Mouse (Mus musculus): ENCODE measurements around the gene D5Ertd579e.

D5Ertd579e gene

DNA sequence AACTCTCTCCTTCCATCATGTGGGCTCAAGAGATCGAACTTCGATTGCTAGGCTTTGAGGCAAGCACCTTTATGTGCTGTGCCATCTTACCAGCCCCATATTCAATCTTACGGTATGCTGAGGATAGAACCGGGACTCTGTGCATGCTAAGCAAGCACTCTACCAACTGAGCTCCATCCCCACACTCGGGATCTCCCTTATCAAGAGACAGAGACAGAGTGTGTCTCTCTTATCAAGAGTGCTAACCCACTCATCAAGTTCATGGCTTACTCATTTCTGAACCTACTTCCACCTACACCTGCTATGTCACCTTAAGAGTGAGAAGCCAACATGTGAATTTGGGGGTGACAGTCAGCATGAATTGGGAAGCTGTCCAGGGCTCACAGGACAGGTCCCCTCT lies 24.4 kb upstream of the D5Ertd579e start:
- no peak for DNase-seq

GRCm38 (mm10) chr5:36719601-36720000 lies 23.8 kb upstream of the D5Ertd579e start:
- no peak for DNase-seq

DNA sequence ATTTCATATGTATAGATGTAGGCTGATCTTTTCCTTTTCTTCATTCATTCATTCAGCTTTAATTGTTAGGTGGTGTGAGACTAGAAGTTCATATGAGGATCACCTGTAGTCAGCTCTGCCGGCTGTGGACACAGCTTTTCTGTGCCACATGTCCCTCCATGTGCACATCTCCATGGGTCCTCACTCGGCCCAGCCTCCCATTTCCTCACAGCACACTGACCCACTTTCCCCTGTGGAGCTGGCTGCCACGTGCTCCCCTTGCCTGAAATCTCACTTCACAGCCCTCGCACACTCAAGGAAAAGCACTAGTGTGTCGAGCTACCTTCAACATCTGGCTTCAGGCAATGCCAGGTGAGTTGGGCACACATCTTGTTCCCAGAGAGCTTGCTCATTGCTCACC lies 23.3 kb upstream of the D5Ertd579e start:
- no peak for DNase-seq

DNA sequence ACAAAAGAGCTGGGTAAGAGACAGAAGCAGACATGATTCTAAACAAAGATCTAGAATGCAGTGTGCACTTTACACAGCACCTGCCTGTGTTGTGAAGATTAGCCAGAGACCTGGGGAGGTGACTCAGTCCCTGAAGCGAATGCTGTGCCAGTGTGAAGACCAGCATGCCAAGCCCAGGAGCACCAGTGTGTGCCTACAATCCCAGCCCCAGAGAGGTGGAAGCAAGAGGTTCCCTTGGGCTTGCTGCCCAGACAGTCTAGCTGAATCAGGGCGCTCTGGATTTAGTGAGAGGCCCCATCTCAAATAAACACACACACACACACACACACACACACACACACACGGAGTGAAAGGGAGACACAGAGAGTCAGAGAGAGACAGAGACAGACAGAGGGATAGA lies 22.1 kb upstream of the D5Ertd579e start:
- no peak for DNase-seq

DNA sequence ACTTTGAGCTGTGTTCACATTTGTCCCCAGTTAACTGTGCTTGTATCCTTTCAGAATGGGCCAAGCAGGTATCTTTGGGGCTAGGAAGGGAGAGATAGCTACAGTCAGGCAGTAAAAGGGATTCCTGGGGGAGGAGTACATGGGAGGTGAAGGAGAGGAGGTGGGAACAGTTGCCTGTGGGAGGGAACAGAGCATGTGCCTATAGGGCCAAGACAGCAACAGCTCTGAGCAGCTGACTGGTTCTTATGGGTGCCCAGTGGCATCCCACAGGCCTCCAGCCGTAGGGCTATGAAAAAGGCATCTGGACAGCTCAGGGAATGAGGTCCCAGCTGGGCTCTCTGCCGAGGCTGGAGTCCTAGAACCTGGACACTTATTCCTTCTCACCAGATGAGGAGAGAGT lies 21.0 kb upstream of the D5Ertd579e start:
- peak; percentile 80 for DNase-seq

GRCm38 (mm10) chr5:36714832-36715231 lies 19.0 kb upstream of the D5Ertd579e start:
- DNase-seq: no peak

- DNase-seq: no peak
Measured at GRCm38 (mm10) chr5:36713693-36714092, 17.9 kb upstream of the D5Ertd579e start.

- DNase-seq: peak; percentile 99
Measured at GRCm38 (mm10) chr5:36712553-36713534, 17.0 kb upstream of the D5Ertd579e start.

DNA sequence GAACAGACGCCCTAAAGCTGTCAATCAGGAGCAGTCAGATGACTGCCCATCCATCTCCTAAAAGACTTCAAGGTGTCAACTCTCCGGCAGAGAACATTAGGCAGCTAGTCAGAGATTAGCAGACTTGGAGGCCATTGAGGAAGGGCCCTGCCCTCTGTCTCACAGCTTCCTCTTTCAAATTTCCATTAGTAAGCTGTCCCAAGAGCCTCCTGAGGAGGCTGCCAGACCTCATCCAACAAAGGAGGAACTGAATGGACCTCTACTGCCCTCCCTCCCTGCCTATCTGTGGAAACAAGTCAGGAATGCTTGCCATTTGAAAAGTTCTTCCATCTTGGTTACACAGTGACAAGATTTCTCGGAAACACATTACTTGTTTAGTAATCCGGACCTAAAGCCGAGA lies 16.0 kb upstream of the D5Ertd579e start:
- DNase-seq: peak; percentile 97

GRCm38 (mm10) chr5:36705792-36706191 lies 10.0 kb upstream of the D5Ertd579e start:
- no peak for DNase-seq

DNA sequence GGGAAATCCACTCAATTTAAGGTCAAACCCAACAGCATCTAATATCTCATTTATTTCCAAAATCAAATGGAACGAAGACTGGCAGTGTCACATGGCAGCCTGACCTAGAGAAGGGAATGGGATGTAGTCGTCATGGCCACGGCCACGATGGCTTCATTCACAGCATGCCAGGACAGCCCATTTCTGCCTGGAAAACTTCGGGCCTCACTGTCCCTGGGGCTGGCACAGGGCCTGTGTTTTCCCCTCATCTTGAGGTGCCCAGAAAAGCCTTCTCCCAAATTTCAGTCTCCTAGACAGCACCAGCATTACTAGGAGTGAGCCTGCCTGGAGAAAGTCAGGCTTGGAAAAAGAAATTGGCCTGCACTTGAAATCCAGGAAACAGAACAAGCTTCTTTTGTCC lies 9.6 kb upstream of the D5Ertd579e start:
- DNase-seq: no peak

- peak; percentile 87 for DNase-seq
Measured at GRCm38 (mm10) chr5:36704684-36705083, 8.9 kb upstream of the D5Ertd579e start.

DNA sequence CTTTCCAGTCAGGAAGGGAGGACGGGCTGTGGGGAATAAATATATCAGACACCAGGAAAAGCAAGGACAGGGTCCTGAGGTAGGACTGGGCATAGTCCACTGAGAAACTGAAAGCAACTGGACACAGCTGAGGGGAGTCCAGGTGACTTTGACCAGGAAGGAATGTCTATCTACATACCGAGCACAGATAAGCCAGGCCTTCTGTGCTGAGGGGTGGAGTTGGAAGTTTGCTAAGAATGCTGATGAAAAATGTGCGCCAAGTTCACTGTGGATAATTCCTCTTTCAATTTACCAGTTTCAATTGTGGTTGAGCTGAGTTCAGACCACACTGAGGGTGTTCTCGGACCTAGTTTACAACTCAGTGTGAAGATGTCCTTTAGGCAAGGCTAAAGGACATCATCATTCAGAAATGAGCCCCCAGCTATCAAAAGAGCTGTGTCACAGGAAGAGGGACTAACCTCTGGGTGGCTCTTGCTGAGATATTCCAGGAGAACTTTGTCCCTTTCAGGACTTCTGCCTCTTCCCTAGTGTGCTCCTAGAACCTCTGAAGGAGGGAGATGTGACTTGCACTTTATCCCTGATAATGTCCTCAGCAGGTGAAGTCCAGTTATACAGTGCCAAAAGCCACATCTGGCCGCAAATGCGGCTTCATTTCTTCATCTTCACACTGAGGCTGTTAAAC lies 5.3 kb upstream of the D5Ertd579e start:
- peak; percentile 88 for DNase-seq

- DNase-seq: peak; percentile 89
Measured at GRCm38 (mm10) chr5:36698689-36699088, 2.9 kb upstream of the D5Ertd579e start.

DNA sequence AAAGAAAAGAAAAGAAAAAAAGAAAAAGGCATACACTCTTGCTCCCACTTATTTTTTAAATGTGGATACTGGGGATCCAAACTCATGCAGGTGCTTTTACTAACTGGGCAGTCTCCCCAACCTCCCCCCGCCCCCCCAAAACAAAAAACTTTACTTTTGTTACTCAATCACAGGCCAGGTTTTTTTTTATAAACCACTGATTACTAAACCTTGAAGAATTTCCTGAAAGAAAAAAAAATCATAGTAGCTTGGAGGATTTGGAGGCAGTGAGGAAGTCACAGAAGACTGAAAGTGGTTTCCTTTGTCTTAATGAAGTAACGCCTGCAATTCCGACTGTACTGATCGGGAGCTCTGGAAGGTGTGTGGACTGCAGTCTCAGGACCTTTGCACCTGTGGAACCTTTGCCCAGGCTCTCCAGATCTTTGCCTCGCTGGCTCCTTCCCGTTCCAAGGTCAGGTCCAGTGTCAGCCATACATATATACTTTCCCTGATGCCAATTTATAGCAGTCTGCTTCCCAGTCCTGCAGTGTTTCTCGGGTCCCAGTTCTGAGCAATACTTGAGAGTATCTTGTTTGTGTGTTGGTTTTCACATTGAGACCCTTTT lies 2.3 kb upstream of the D5Ertd579e start:
- peak; percentile 89 for DNase-seq

DNA sequence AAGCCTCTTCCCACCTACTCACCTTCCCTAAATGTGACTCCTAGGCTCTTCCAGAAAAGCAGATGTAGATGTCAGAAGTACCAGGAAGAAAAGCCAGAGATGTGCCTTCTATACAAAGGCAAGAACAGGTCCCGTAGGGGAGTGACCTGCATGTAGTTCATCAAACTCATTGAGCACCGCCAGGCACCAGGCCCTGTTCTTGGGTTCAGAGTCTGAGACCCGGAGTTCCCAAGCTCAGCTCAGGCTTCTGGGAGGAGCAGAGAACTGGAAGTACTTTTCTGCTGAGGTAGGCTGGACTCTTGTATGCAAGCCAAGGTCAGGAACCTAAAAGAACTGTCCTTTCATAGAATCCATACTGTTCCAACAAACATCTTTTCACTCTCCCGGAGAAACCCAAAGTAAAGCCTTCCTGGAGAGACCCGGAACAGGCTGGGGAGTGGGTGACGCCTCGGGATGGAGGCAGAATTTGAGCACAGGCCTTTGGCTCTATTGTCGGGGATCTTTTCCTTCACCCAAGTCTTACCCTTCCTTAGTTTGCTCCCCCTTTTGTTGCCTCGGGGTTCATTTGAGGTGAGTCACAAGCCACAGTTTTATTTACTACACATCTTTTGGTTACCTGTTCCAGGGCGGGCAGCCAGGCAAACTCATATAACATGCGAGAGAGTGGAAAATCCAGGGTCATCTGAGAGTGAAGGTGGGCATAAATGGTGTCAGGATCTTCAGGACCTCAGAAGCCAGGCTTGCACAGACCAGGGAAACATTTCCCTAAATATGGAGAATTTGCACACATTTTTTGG lies 878 bp upstream of the D5Ertd579e start:
- DNase-seq: peak; percentile 95

GRCm38 (mm10) chr5:36695005-36695404 lies 819 bp downstream of the D5Ertd579e start:
- no peak for DNase-seq

- no peak for DNase-seq
Measured at GRCm38 (mm10) chr5:36693651-36694050, 2.2 kb downstream of the D5Ertd579e start.

DNA sequence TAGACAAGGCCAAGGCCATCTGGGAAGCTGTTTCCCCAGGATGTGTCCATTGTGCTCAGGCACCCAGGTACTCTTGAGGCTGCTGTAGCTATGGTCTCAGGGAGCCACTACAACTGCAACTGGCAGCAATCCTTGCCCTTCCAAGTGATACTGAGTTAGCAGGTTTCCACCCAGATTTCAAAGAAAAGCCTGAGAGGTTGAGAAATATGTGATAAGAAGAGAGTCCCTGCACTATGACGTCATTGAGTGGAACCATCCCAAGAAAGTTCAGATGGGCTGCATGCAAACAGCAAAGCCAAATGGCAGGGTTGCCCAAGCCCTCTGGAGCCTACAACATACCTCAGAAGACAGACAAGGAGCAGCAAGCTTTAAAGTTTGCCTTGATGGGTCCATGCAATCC lies 4.4 kb downstream of the D5Ertd579e start:
- peak; percentile 87 for DNase-seq

DNA sequence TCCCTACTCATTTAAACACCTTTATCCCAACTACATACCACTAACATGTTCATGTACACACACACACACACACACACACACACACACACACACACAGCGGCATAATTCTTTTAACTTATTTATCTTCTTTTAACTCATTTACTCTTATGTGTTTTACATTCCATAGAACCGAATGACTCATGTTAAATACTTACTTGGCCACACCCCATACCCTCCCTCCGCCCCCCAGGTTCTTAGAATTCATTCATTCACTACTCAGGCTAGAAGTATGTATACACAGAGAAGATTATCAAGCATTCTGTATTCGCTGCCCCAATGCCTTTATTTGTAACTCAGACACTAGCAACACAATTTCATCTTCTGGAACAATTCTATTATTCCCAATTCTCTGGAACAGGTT lies 10.7 kb downstream of the D5Ertd579e start:
- no peak for DNase-seq

DNA sequence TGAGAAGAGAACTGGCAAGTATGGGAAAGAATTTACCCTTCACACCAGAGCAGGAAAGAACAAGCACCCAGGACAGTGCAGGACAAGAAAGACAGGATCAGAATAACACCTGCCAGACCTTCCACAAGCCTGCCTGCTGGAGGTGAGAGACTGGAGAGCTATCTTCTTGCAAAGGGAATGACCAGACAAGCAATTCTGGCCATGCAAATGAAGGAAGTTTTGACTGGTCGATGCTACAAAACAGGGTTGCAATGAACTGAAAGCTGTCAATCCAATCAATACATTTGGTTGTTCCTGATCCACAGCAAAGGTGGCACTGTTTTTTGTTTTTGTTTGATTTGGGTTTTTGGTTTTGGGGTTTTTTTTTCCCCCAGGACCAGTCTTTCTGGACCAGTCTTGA lies 12.2 kb downstream of the D5Ertd579e start:
- DNase-seq: peak; percentile 78

DNA sequence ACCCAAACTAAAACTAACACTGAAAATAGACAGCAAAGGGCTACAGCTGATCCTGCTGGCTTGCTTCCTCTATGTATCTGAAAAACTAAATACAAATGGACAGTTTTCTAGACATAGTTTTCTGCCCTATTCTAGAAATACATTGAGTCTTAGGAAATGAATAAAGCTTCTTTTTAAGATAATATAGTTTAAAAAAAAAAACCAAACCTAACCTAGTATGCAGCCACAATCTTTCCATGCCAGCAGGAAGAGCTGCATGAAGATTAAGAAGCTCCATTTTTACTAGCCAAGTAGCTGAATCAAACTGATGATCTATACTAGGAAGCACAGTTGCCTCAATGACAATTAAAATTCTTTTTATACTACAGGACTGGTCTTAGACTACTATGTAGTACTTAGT lies 14.6 kb downstream of the D5Ertd579e start:
- no peak for DNase-seq
